Mouse (Mus musculus) brain, embryonic 14.5 days (tissue): ENCODE data around the gene Olfr108.

Experiments
- CTCF ChIP-seq: fragments of 200-500 bp; IDR thresholded peaks from 2 replicates; pipeline ENCODE4 v1.5.1; 2012; ENCODE audit warnings: inconsistent platforms, mild to moderate bottlenecking, moderate library complexity, borderline replicate concordance; ENCODE audit not compliant: insufficient read depth, insufficient read length; ENCODE audit errors: extremely low read depth
- POLR2A ChIP-seq: fragments of 200-500 bp; IDR thresholded peaks from 2 replicates; pipeline ENCODE4 v1.6.1; 2012; ENCODE audit warnings: mild to moderate bottlenecking, inconsistent platforms, borderline replicate concordance; ENCODE audit not compliant: poor library complexity, insufficient read depth, insufficient read length, severe bottlenecking; ENCODE audit errors: extremely low read depth

- TF ChIP-seq POLR2A (no peak), CTCF (no peak)
These were observed 46.7 kb downstream of the Olfr108 start, which contains the start of gene Olfr110 for GRCm38 (mm10) chr17:37491930-37492518.
